Mouse (Mus musculus) lung, adult 2 months (tissue): ENCODE data around the gene Xylt2. TPM values are rescaled to one million over a fixed set of nuclear protein-coding genes. Genes with fewer than 3 reads are reported as not detected.

Experiments
- DNase-seq: peaks from one replicate; pipeline ENCODE4 v3.0.0; 2022
- H3K4me1 ChIP-seq: fragments of 200-500 bp; 2 replicates; pipeline ENCODE4 v1.6.1; 2011; ENCODE audit warnings: low read length; ENCODE audit not compliant: control insufficient read depth, insufficient read depth
- H3K4me3 ChIP-seq: fragments of 200-500 bp; replicated peaks from 2 replicates; pipeline ENCODE3; 2011; ENCODE audit warnings: low read depth, mild to moderate bottlenecking, control low read depth, low read length; ENCODE audit errors: extremely low read depth
- CTCF ChIP-seq: fragments of 200-500 bp; IDR thresholded peaks from 2 replicates; pipeline ENCODE4 v1.5.1; 2011; ENCODE audit warnings: mild to moderate bottlenecking, low read length, control low read depth; ENCODE audit not compliant: insufficient read depth
- POLR2A ChIP-seq: fragments of 200-500 bp; IDR thresholded peaks from 2 replicates; pipeline ENCODE4 v1.6.1; 2011; ENCODE audit warnings: low read depth, mild to moderate bottlenecking, control low read depth, low read length, borderline replicate concordance; ENCODE audit errors: extremely low read depth
- WGBS: fragments of 180-500 bp; shearing (Covaris S2); methylation state at CpG from one replicate; pipeline ENCODE4 v1.1.7; 2018; 5-methylcytosine and 5-hydroxymethylcytosine counted together
- polyA plus RNA-seq: library from polyadenylated mRNA; depleted of rRNA; stranded (reverse); fragments of >200 nt; gene quantifications from 2 replicates; pipeline ENCODE4 v1.2.3, GENCODE M21; 2012; rRNA removed

Xylt2 gene
- polyA plus RNA-seq = 38.4 and 41.1 TPM in 2 replicates

GRCm38 (mm10) chr11:94676754-94677606 lies at the start of gene Xylt2:
Xylt2 (minus strand) TSS chr11:94677515.
- under 1% methylated on average over 79 of the region's 82 CpGs for WGBS
- TF ChIP-seq CTCF (no peak), POLR2A (peak; percentile 70; the same call in 1 of the 2 replicates)
- H3K4me3 ChIP-seq = peak within 1 kb of the TSS; percentile 95
- H3K4me1 ChIP-seq = peaks cover 4% of the 10 kb centered on the region
- DNase-seq = peak; percentile 93

- no peaks in the 10 kb centered on the region for H3K4me1 ChIP-seq
- no peak for DNase-seq
- 72% methylated on average over 2 of the region's 2 CpGs for WGBS
- H3K4me3 ChIP-seq = no peak overlapping the region
- TF ChIP-seq CTCF (no peak), POLR2A (no peak)
Observed at GRCm38 (mm10) chr11:94719216-94719615, 41.9 kb upstream of the Xylt2 start.

- DNase-seq = no peak
- Histone ChIP-seq H3K4me3 (no peak overlapping the region), H3K4me1 (no peaks in the 10 kb centered on the region)
- WGBS = 68% methylated on average over 7 of the region's 7 CpGs
- TF ChIP-seq POLR2A (no peak), CTCF (no peak)
Observed at GRCm38 (mm10) chr11:94718113-94718909, 41.0 kb upstream of the Xylt2 start.

GRCm38 (mm10) chr11:94717239-94717638 lies 39.9 kb upstream of the Xylt2 start:
- 40% methylated on average over 11 of the region's 11 CpGs for WGBS
- Histone ChIP-seq H3K4me1 (no peaks in the 10 kb centered on the region), H3K4me3 (no peak overlapping the region)
- no peak for DNase-seq
- TF ChIP-seq POLR2A = no peak
- TF ChIP-seq CTCF = no peak

GRCm38 (mm10) chr11:94716754-94717153 lies 39.4 kb upstream of the Xylt2 start:
- no peaks in the 10 kb centered on the region for H3K4me1 ChIP-seq
- 9% methylated on average over 9 of the region's 9 CpGs for WGBS
- H3K4me3 ChIP-seq = no peak overlapping the region
- TF ChIP-seq POLR2A (no peak), CTCF (peak; percentile 64)
- peak; percentile 18 for DNase-seq

- no peaks in the 10 kb centered on the region for H3K4me1 ChIP-seq
- WGBS = 85% methylated on average over 5 of the region's 5 CpGs
- DNase-seq = no peak
- no peak overlapping the region for H3K4me3 ChIP-seq
- TF ChIP-seq POLR2A (no peak), CTCF (no peak)
Observed at GRCm38 (mm10) chr11:94715622-94716021, 38.3 kb upstream of the Xylt2 start.

- no peak for DNase-seq
- Histone ChIP-seq H3K4me3 (no peak overlapping the region), H3K4me1 (no peaks in the 10 kb centered on the region)
- TF ChIP-seq CTCF (no peak), POLR2A (no peak)
- WGBS = 35% methylated on average over 11 of the region's 11 CpGs
Observed at GRCm38 (mm10) chr11:94713246-94713860, 36.0 kb upstream of the Xylt2 start.

- Histone ChIP-seq H3K4me1 (no peaks in the 10 kb centered on the region), H3K4me3 (no peak within 1 kb of the TSS)
- no peak for DNase-seq
- TF ChIP-seq CTCF = no peak
- TF ChIP-seq POLR2A = no peak
- WGBS = 70% methylated on average over 5 of the region's 5 CpGs
Observed at GRCm38 (mm10) chr11:94704472-94704871, 27.2 kb upstream of the Xylt2 start, which contains the start of gene Gm11541. Gm11541 (minus strand) TSS chr11:94704499.

GRCm38 (mm10) chr11:94704020-94704419 lies 26.7 kb upstream of the Xylt2 start:
- no peak for DNase-seq
- 46% methylated on average over 7 of the region's 7 CpGs for whole genome bisulfite sequencing
- H3K4me1 ChIP-seq = no peaks in the 10 kb centered on the region
- TF ChIP-seq CTCF = no peak
- TF ChIP-seq POLR2A = no peak
- no peak overlapping the region for H3K4me3 ChIP-seq

- no peaks in the 10 kb centered on the region for H3K4me1 ChIP-seq
- 34% methylated on average over 3 of the region's 3 CpGs for WGBS
- TF ChIP-seq POLR2A = no peak
- no peak for TF ChIP-seq CTCF
- no peak for DNase-seq
- no peak overlapping the region for H3K4me3 ChIP-seq
Observed at GRCm38 (mm10) chr11:94702216-94702610, 24.9 kb upstream of the Xylt2 start.
